Mouse (Mus musculus): ENCODE data around the gene Gm14698.
"Not testable (repeated sequence)": the region's sequence is repeated elsewhere in the genome, so short reads cannot be mapped to it uniquely, and the experiment has no call there.

Gene Gm14698

GRCm38 (mm10) chrX:68821059-68821458 lies at the start of gene Gm14698:
Gene Gm14698 (plus strand): TSS chrX:68821093.
- peak; percentile 4 for DNase-seq

- not testable (repeated sequence) for DNase-seq
These were observed 444 bp upstream of the Gm14698 start for GRCm38 (mm10) chrX:68820449-68820848.

GRCm38 (mm10) chrX:68839548-68840444 lies 18.9 kb downstream of the Gm14698 start:
- DNase-seq: no peak

- DNase-seq: no peak
These were observed 44.3 kb downstream of the Gm14698 start for GRCm38 (mm10) chrX:68865145-68865544.

All from kidney, postnatal 14 days (tissue).